Mouse (Mus musculus) midbrain, embryonic 15.5 days (tissue): ENCODE results near the gene Atpif1. TPM values are rescaled to one million over a fixed set of nuclear protein-coding genes. Genes with fewer than 3 reads are reported as not detected.

Source experiments
- ATAC-seq: fragments of 200-750 bp; cut with Nextera tagmentation; replicated peaks from 2 replicates; pipeline ENCODE4 v1.8.0; 2017; ENCODE audit warnings: moderate TSS enrichment
- H3K27ac ChIP-seq: fragments of 300-500 bp; sonication (generic); 2 replicates; pipeline ENCODE4 v1.5.1; 2015; ENCODE audit warnings: mild to moderate bottlenecking, inconsistent platforms
- H3K27me3 ChIP-seq: fragments of 300-500 bp; sonication (generic); replicated peaks from 2 replicates; pipeline ENCODE4 v1.6.1; 2015; ENCODE audit warnings: inconsistent platforms
- H3K36me3 ChIP-seq: fragments of 300-500 bp; sonication (generic); replicated peaks from 2 replicates; pipeline ENCODE4 v1.6.1; 2015; ENCODE audit warnings: inconsistent platforms
- H3K4me1 ChIP-seq: fragments of 300-500 bp; sonication (generic); 2 replicates; pipeline ENCODE4 v1.6.1; 2015; ENCODE audit warnings: inconsistent platforms
- H3K4me2 ChIP-seq: fragments of 300-500 bp; sonication (generic); 2 replicates; pipeline ENCODE4 v1.6.1; 2015; ENCODE audit warnings: inconsistent platforms, mild to moderate bottlenecking, moderate library complexity
- H3K4me3 ChIP-seq: fragments of 300-500 bp; sonication (generic); 2 replicates; pipeline ENCODE4 v1.5.1; 2015; ENCODE audit warnings: mild to moderate bottlenecking, inconsistent platforms
- H3K9ac ChIP-seq: fragments of 300-500 bp; sonication (generic); 2 replicates; pipeline ENCODE4 v1.6.1; 2015; ENCODE audit warnings: mild to moderate bottlenecking, inconsistent platforms
- H3K9me3 ChIP-seq: fragments of 300-500 bp; sonication (generic); 2 replicates; pipeline ENCODE4 v1.6.1; 2016; ENCODE audit warnings: inconsistent platforms
- WGBS: fragments of 180-500 bp; shearing (Covaris S2); methylation state at CpG from one replicate; pipeline ENCODE4 v1.1.7; 2015; ENCODE audit warnings: mixed read lengths; 5-methylcytosine and 5-hydroxymethylcytosine counted together
- polyA plus RNA-seq: library from polyadenylated mRNA; unstranded; fragments of >200 nt; fragmentation: Nextera tagmentation; extraction: Ambion mirVana; gene quantifications from 2 replicates; pipeline ENCODE4 v1.2.1, GENCODE M21; 2015

The Atpif1 gene
- polyA plus RNA-seq, 1 experiment from 2014 or later: 1,280 TPM

DNA sequence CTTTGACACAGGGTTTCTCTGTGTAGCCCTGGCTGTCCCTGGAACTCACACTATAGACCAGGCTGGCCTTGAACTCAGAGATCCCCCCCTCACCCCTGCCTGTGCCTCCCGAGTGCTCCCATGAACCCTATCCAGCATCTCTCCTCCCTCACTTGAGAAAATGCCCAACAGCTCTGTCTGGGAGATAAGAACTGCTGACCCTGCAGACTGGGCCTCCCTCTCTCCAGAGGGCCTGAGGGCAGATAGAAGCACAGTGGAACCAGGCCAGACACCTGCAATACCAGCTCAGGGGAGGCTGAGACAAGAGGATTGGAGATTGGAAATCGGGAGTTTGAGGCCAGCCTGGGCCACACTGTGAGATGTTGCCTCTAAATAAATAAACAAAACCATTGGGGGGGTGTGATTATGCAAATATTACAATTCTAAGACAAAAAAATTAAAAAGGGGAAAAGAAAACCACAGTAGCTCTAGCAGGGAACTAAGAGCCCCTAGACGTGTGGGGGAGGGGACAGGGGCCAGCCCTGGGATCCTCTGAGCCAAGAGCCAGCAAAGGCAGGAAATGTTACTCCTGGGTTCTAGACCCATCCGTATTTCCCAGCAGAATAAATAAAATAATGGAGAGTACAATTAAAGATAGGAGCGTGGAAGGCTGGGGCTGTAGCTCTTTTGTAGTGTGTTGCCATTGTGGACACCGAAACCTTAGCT lies 28.3 kb downstream of the Atpif1 start:
- H3K4me1 ChIP-seq: peaks cover 9% of the 10 kb centered on the region
- no peak overlapping the region for H3K9ac ChIP-seq
- H3K9me3 ChIP-seq: no peaks in the 10 kb centered on the region
- 69% methylated on average over 6 of the region's 6 CpGs for WGBS
- H3K27ac ChIP-seq: no peak overlapping the region
- no peaks in the 10 kb centered on the region; the same call in 1 of the 2 replicates for H3K27me3 ChIP-seq
- ATAC-seq: no peak
- H3K36me3 ChIP-seq: no peaks in the 10 kb centered on the region
- no peak overlapping the region for H3K4me3 ChIP-seq
- H3K4me2 ChIP-seq: no peak overlapping the region

DNA sequence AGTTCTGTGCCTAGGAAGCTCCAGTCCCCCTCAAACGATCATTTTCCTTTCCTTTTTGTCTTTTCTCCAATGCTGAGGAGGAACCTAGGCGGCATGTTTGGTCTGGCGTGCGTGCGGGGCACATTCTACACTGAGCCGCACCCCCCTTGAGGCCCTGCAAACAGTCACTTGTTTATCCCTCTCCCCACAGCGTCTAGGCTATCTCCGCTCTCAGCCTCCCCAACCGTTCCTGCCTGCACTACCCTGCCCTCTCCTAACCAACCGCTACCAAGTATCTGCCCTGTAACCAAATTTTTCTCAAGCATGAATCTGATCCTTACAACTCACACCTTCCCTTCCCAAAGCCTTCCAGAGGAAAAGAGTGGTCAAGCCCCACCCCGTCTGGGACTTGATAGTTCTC lies 30.1 kb downstream of the Atpif1 start:
- no peak for ATAC-seq

DNA sequence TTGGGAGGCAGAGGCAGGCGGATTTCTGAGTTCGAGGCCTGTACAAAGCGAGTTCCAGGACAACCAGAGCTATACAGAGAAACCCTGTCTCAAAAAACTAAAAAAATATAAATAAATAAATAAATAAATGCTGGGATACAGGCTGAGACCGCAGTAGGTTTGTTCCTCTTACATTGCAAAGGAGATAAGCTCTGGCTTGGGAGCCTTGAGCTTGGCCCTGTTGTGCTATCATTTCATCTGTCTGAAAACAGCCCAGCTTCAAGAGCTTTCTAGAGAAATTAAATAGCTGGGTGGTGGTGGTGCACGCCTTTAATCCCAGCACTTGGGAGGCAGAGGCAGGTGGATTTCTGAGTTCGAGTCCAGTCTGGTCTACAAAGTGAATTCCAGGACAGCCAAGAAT lies 31.8 kb downstream of the Atpif1 start:
- no peaks in the 10 kb centered on the region for H3K27me3 ChIP-seq
- H3K4me2 ChIP-seq: no peak overlapping the region
- no peak overlapping the region for H3K9ac ChIP-seq
- H3K4me3 ChIP-seq: no peak overlapping the region
- H3K4me1 ChIP-seq: no peaks in the 10 kb centered on the region
- no peaks in the 10 kb centered on the region for H3K9me3 ChIP-seq
- WGBS: 97% methylated on average over 6 of the region's 6 CpGs
- ATAC-seq: no peak
- no peaks in the 10 kb centered on the region for H3K36me3 ChIP-seq
- no peak overlapping the region for H3K27ac ChIP-seq

More for the DNA sequence above, 30.1 kb downstream of the Atpif1 start:
- H3K27me3 ChIP-seq: no peaks in the 10 kb centered on the region
- no peaks in the 10 kb centered on the region for H3K4me1 ChIP-seq
- H3K9ac ChIP-seq: no peak overlapping the region
- H3K4me3 ChIP-seq: no peak overlapping the region
- 80% methylated on average over 11 of the region's 11 CpGs for WGBS
- H3K4me2 ChIP-seq: no peak overlapping the region
- no peaks in the 10 kb centered on the region for H3K36me3 ChIP-seq
- no peak overlapping the region for H3K27ac ChIP-seq
- no peaks in the 10 kb centered on the region for H3K9me3 ChIP-seq

DNA sequence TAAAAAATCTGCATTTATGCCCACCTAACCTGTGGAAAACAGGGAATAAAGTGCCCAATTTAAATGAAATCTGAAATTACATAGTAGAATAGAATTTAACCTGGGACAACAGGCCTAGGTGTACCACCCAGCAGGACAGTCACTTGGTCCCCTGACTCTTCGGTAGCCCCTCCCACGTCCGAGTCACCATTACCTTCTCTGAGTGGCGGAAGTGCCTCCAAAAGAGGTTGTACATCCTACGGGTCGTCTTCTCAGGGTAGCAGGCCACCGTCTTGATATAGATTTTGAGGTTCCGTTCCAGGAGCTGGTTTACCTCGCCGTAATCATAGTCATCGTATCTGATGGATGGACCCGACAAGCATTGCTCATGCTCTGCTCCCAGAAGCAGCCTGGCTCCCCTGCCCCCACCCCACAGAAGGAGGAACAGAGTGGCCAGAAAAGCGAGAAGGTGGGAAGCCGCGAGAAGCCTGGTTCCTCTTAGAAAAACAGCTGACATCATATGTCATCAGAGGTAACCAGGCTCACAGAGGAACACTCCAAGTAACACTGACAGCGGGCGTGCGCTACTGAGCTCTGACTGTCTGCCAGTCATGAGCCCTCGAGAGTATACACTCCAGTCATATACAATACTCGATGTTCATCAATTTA lies 39.1 kb downstream of the Atpif1 start:
- Histone ChIP-seq H3K4me2 (no peak overlapping the region), H3K9ac (no peak overlapping the region), H3K9me3 (no peaks in the 10 kb centered on the region), H3K27me3 (no peaks in the 10 kb centered on the region), H3K4me3 (no peak overlapping the region), H3K36me3 (no peaks in the 10 kb centered on the region), H3K4me1 (peaks cover 4% of the 10 kb centered on the region; the same call in 1 of the 2 replicates), H3K27ac (no peak overlapping the region)
- ATAC-seq: no peak
- 91% methylated on average over 20 of the region's 20 CpGs for WGBS

DNA sequence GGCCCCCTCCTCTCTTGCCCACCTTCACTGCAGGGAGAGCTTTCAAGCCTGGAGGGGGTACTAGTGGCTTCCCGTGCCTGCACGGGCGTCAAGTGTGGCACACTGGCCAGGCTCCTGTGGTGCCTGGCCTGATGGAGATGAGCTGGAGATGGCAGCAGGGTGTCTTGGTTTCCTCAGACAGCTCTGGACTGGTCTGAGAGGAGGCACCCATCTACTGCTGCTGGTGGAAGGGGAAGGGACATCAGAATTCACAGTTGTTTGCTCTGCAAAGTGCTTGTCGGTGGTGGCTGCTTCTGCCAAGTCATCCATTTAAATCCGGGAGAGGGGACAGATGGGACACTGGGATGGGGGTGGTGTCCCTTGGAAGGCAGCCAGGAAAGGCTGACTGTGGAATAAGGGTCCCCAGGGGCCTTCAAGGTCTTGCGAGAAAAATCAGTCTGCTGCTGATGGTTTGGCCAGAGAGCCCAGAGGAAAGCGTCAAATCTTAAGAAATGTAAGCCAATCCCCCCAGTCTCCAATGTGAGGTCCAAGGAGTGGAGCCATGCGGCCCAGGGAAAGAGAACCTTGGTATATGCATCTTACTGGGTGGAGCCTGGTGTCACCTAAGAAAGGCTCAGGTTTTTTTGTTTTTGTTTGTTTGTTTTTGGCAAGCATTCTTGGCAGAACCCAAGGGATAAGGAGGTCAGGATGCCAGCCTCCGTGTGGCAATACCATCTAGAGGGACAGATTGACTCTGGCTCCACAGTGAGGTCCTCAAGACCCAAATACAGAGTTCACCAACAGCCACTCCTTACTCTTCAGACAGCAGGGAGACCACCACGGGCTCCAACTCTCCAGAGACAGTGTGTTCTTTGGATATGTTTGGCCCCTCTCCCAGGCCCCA lies 41.0 kb downstream of the Atpif1 start:
- Histone ChIP-seq H3K4me1 (peaks cover 4% of the 10 kb centered on the region; the same call in 1 of the 2 replicates), H3K9ac (no peak overlapping the region), H3K27ac (no peak overlapping the region), H3K27me3 (no peaks in the 10 kb centered on the region), H3K9me3 (no peaks in the 10 kb centered on the region), H3K36me3 (no peaks in the 10 kb centered on the region), H3K4me3 (no peak overlapping the region), H3K4me2 (no peak overlapping the region)
- WGBS: 59% methylated on average over 10 of the region's 10 CpGs
- ATAC-seq: no peak

DNA sequence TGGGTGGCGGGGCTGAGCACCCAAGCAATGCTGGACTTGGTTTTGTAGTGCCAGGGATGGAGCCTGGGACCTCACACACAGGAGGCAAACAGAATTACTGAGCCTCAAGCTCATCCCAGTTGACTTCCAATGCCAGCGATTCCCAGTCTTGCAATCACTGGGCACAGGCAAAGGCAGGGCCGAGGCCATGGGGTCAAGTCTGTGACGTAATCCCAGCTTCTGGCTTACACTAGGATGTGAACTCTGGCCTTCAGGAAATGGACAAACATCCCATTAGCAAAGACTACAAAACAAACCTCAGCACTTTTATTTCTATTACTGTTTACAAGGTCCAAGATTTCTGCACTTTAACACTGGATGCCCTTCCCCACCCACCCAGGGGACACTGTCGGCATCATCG lies 41.7 kb downstream of the Atpif1 start:
- H3K27me3 ChIP-seq: no peaks in the 10 kb centered on the region
- H3K9ac ChIP-seq: no peak overlapping the region
- ATAC-seq: no peak
- no peak overlapping the region for H3K27ac ChIP-seq
- H3K9me3 ChIP-seq: no peaks in the 10 kb centered on the region
- H3K4me2 ChIP-seq: no peak overlapping the region
- H3K4me1 ChIP-seq: peaks cover 4% of the 10 kb centered on the region; the same call in 1 of the 2 replicates
- no peak overlapping the region for H3K4me3 ChIP-seq
- WGBS: 88% methylated on average over 6 of the region's 6 CpGs
- H3K36me3 ChIP-seq: no peaks in the 10 kb centered on the region

DNA sequence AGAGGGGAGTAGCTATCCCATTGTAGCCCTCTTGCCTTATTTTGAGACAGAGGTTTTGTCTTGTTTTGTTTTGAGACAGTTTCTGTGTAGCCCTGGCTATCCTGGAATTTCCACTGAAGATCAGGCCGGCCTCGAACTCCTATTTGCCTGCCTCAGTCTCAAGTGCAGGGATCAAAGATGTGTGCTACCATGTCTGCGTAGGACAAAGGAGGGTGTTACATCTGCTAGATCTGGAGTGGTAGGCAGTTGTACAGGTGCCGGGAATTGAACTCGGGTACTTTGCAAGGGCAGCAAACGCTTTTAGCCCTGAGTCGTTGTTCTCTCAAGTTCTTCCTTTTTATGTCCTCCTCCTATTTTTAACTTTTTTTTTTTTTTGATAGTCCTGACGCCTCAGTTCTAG lies 42.4 kb downstream of the Atpif1 start:
- Histone ChIP-seq H3K4me2 (no peak overlapping the region), H3K9me3 (no peaks in the 10 kb centered on the region), H3K4me3 (no peak overlapping the region), H3K27me3 (no peaks in the 10 kb centered on the region), H3K9ac (no peak overlapping the region), H3K36me3 (no peaks in the 10 kb centered on the region), H3K27ac (no peak overlapping the region), H3K4me1 (peaks cover 4% of the 10 kb centered on the region; the same call in 1 of the 2 replicates)
- 92% methylated on average over 8 of the region's 8 CpGs for WGBS
- ATAC-seq: no peak

DNA sequence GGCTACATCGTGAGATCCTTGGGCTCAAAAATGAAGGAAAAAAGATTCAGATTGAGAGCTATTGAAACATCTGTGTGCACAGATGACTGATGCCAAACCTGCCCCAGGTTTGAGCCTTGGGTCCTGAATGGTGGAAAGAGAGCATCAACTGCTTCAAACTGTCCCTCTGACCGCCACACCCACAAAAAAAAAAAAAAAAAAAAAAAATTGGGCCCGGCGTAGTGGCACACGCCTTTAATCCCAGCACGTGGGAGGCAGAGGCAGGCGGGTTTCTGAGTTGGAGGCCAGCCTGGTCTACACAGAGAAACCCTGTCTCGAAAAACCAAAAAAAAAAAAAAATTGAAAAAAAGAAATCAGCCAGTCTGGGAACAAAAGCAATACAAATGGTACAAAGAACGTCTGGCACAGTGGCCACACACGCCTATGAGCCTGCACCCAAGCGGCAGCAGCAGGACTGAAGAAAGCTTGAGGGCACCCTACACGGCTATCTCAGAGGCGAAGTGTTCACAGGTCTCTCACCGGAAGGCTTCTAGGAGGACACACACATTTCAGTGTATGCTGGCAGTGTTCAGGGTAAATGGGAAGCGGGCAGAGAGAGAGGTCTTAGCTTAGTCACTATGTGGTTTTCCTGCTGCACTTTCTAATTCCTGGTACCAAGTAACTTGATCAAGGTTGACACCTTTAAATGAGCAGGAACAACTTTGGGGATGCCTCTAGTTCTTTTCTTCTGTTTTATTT lies 43.0 kb downstream of the Atpif1 start:
- H3K4me2 ChIP-seq: no peak overlapping the region
- H3K36me3 ChIP-seq: no peaks in the 10 kb centered on the region
- no peaks in the 10 kb centered on the region for H3K27me3 ChIP-seq
- H3K4me1 ChIP-seq: peaks cover 4% of the 10 kb centered on the region; the same call in 1 of the 2 replicates
- H3K4me3 ChIP-seq: no peak overlapping the region
- no peak overlapping the region for H3K9ac ChIP-seq
- H3K27ac ChIP-seq: no peak overlapping the region
- 91% methylated on average over 15 of the region's 15 CpGs for WGBS
- ATAC-seq: no peak
- no peaks in the 10 kb centered on the region for H3K9me3 ChIP-seq

DNA sequence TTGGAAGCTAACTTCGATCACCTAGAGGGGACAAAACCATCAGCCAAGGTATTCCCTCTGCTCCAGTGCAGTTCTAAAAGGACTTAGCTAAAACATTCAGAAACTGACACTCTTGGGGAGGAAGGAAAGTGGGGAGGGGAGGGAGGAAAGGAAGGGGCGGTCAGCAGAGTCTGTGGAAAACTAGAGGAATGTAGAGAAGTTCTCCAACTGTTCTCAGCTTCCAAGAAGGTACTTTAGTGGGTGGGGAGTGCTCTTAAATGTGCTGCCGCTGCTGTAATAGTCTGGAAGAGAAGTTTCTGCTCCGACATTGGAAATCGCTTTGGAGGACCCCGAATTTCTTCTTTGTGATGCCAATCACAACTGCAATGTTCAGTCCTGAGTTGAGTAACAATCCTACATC lies 44.5 kb downstream of the Atpif1 start:
- Histone ChIP-seq H3K4me1 (peaks cover 4% of the 10 kb centered on the region; the same call in 1 of the 2 replicates), H3K4me3 (no peak overlapping the region), H3K9me3 (no peaks in the 10 kb centered on the region), H3K9ac (no peak overlapping the region), H3K4me2 (no peak overlapping the region), H3K27ac (no peak overlapping the region), H3K36me3 (no peaks in the 10 kb centered on the region), H3K27me3 (no peaks in the 10 kb centered on the region)
- ATAC-seq: no peak
- WGBS: 78% methylated on average over 6 of the region's 6 CpGs

DNA sequence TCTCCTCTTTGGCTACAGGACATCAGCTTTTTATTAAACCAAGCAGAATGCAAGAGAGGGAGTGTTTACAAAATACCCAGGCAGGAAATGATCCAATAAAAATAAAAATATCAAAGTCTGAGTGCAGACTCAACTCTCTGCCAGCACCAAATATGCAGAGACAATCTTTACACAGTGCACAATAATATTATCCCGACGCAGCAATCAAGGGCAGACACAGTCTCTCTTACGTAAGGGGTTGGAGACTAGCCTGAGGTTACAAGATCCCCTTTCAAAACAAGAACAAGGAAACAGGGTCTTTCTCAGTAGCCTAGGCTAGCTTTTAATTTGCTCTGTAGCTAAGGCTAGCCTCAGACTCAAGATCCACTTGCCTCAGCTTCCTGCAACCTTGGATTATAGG lies 44.9 kb downstream of the Atpif1 start:
- Histone ChIP-seq H3K4me3 (no peak overlapping the region), H3K27me3 (no peaks in the 10 kb centered on the region), H3K27ac (no peak overlapping the region), H3K36me3 (no peaks in the 10 kb centered on the region), H3K9ac (no peak overlapping the region), H3K4me2 (no peak overlapping the region), H3K9me3 (no peaks in the 10 kb centered on the region), H3K4me1 (peaks cover 4% of the 10 kb centered on the region; the same call in 1 of the 2 replicates)
- no peak for ATAC-seq
- 89% methylated on average over 3 of the region's 3 CpGs for WGBS

DNA sequence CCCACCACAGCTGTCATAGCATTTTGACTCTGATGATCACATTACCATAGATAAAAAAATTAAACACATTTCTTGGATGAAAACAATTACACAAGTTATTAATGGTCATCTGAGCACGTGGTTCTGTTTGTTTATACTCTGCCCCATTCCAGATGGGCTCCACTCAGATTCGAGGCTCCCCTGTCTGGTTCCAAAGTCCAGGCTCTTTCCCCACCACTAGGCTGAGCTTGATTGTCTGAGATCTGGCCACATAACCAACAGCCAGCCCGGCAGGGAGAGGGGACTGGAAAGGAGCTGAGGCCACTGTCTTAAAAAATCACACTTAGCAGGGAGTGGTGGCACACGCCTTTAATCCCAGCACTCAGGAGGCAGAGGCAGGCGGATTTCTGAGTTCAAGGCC lies 48.6 kb downstream of the Atpif1 start:
- H3K4me1 ChIP-seq: no peaks in the 10 kb centered on the region
- ATAC-seq: no peak
- H3K27me3 ChIP-seq: no peaks in the 10 kb centered on the region
- 72% methylated on average over 5 of the region's 5 CpGs for WGBS
- no peaks in the 10 kb centered on the region for H3K9me3 ChIP-seq
- no peak overlapping the region for H3K4me3 ChIP-seq
- no peak overlapping the region for H3K4me2 ChIP-seq
- no peak overlapping the region for H3K27ac ChIP-seq
- H3K9ac ChIP-seq: no peak overlapping the region
- no peaks in the 10 kb centered on the region for H3K36me3 ChIP-seq

DNA sequence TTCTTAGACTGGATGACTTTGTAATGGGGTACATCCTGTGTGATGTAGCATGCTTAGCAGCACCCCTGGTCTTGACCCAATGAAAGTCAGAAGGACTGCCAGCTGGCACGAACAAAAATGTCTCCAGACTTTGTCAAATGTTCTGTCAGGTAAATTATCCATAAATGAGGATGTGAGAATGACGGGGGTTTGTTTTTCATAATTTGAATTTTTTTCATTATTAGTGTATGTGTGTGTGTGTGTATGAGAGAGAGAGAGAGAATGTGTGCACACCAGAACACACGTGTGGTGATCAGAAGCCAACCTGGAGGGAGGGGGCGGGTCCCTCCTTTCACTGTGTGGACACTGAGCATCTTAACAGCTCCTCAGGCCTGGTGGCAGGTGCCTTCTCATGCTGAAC lies 49.2 kb downstream of the Atpif1 start:
- WGBS: 82% methylated on average over 4 of the region's 4 CpGs
- Histone ChIP-seq H3K4me2 (no peak overlapping the region), H3K36me3 (no peaks in the 10 kb centered on the region), H3K4me3 (no peak overlapping the region), H3K27me3 (no peaks in the 10 kb centered on the region), H3K9me3 (no peaks in the 10 kb centered on the region), H3K27ac (no peak overlapping the region), H3K4me1 (no peaks in the 10 kb centered on the region), H3K9ac (no peak overlapping the region)
- no peak for ATAC-seq
